Mouse (Mus musculus): Measurements from ENCODE around the gene Mmd2. TPM values are rescaled to one million over a fixed set of nuclear protein-coding genes. Genes with fewer than 3 reads are reported as not detected.
A peak's percentile ranks its signal among the peaks of the same experiment; 100 is the strongest.

Mmd2 gene
- polyA plus RNA-seq, 1 experiment from 2014 or later = 1.7 TPM

GRCm38 (mm10) chr5:142619866-142620265 is 11.3 kb upstream of the Mmd2 start:
- Histone ChIP-seq H3K9ac (ENCODE audit: low read length) (no peak overlapping the region), H3K27ac (ENCODE audit: low read depth) (no peak overlapping the region), H3K4me2 (ENCODE audit: low read length) (no peak overlapping the region), H3K4me1 (replicated peaks; ENCODE audit: control insufficient read depth, insufficient read depth, low read length) (no peaks in the 10 kb centered on the region), H3K27me3 (replicated peaks; ENCODE audit: control insufficient read depth, insufficient read depth, low read length) (no peaks in the 10 kb centered on the region), H3K36me3 (ENCODE audit: control insufficient read depth, insufficient read depth, low read length) (no peaks in the 10 kb centered on the region), H3K9me3 (ENCODE audit: control insufficient read depth, low read length) (no peaks in the 10 kb centered on the region), H3K4me3 (ENCODE audit: low read depth, low read length) (no peak overlapping the region)
- ATAC-seq (replicated peaks; ENCODE audit: low FRiP score, low TSS enrichment, low read depth) = peak; percentile 62
- peak; percentile 61 for DNase-seq (ENCODE audit: low spot score)
- WGBS = 28% methylated on average over 5 of the region's 5 CpGs

- Histone ChIP-seq H3K9me3 (ENCODE audit: control insufficient read depth, low read length) (no peaks in the 10 kb centered on the region), H3K4me1 (replicated peaks; ENCODE audit: control insufficient read depth, insufficient read depth, low read length) (no peaks in the 10 kb centered on the region), H3K27me3 (replicated peaks; ENCODE audit: control insufficient read depth, insufficient read depth, low read length) (no peaks in the 10 kb centered on the region), H3K9ac (ENCODE audit: low read length) (no peak overlapping the region), H3K27ac (ENCODE audit: low read depth) (no peak overlapping the region), H3K4me2 (ENCODE audit: low read length) (no peak overlapping the region), H3K36me3 (ENCODE audit: control insufficient read depth, insufficient read depth, low read length) (no peaks in the 10 kb centered on the region), H3K4me3 (ENCODE audit: low read depth, low read length) (no peak overlapping the region)
- 56% methylated on average over 6 of the region's 6 CpGs for WGBS
- ATAC-seq (replicated peaks; ENCODE audit: low FRiP score, low TSS enrichment, low read depth) (no peak), DNase-seq (ENCODE audit: low spot score) (no peak)
Observed at GRCm38 (mm10) chr5:142616326-142616725, 7.7 kb upstream of the Mmd2 start.

GRCm38 (mm10) chr5:142615638-142616037 is 7.0 kb upstream of the Mmd2 start:
- 80% methylated on average over 4 of the region's 4 CpGs for WGBS
- no peak overlapping the region for H3K4me2 ChIP-seq (ENCODE audit: low read length)
- no peak for DNase-seq (ENCODE audit: low spot score)

GRCm38 (mm10) chr5:142614513-142614912 is 5.9 kb upstream of the Mmd2 start:
- H3K36me3 ChIP-seq (ENCODE audit: control insufficient read depth, insufficient read depth, low read length) = no peaks in the 10 kb centered on the region
- ATAC-seq (replicated peaks; ENCODE audit: low FRiP score, low TSS enrichment, low read depth) (no peak), DNase-seq (ENCODE audit: low spot score) (no peak)
- no peaks in the 10 kb centered on the region for H3K4me1 ChIP-seq (replicated peaks; ENCODE audit: control insufficient read depth, insufficient read depth, low read length)
- no peak overlapping the region for H3K9ac ChIP-seq (ENCODE audit: low read length)
- H3K4me2 ChIP-seq (ENCODE audit: low read length) = no peak overlapping the region
- no peak overlapping the region for H3K27ac ChIP-seq (ENCODE audit: low read depth)
- WGBS = 58% methylated on average over 3 of the region's 3 CpGs
- H3K9me3 ChIP-seq (ENCODE audit: control insufficient read depth, low read length) = no peaks in the 10 kb centered on the region
- no peak overlapping the region for H3K4me3 ChIP-seq (ENCODE audit: low read depth, low read length)
- H3K27me3 ChIP-seq (replicated peaks; ENCODE audit: control insufficient read depth, insufficient read depth, low read length) = no peaks in the 10 kb centered on the region

More at GRCm38 (mm10) chr5:142615638-142616037, 7.0 kb upstream of the Mmd2 start:
- H3K9me3 ChIP-seq (ENCODE audit: control insufficient read depth, low read length) = no peaks in the 10 kb centered on the region
- no peaks in the 10 kb centered on the region for H3K27me3 ChIP-seq (replicated peaks; ENCODE audit: control insufficient read depth, insufficient read depth, low read length)
- no peak overlapping the region for H3K4me3 ChIP-seq (ENCODE audit: low read depth, low read length)
- no peak overlapping the region for H3K9ac ChIP-seq (ENCODE audit: low read length)
- no peaks in the 10 kb centered on the region for H3K36me3 ChIP-seq (ENCODE audit: control insufficient read depth, insufficient read depth, low read length)
- ATAC-seq (replicated peaks; ENCODE audit: low FRiP score, low TSS enrichment, low read depth) = no peak
- no peaks in the 10 kb centered on the region for H3K4me1 ChIP-seq (replicated peaks; ENCODE audit: control insufficient read depth, insufficient read depth, low read length)
- H3K27ac ChIP-seq (ENCODE audit: low read depth) = no peak overlapping the region

GRCm38 (mm10) chr5:142610362-142610761 is 1.8 kb upstream of the Mmd2 start:
- H3K4me3 ChIP-seq (ENCODE audit: low read depth, low read length) = no peak overlapping the region
- H3K27me3 ChIP-seq (replicated peaks; ENCODE audit: control insufficient read depth, insufficient read depth, low read length) = peaks cover 22% of the 10 kb centered on the region
- H3K9me3 ChIP-seq (ENCODE audit: control insufficient read depth, low read length) = no peaks in the 10 kb centered on the region
- 84% methylated on average over 4 of the region's 4 CpGs for WGBS
- H3K4me2 ChIP-seq (ENCODE audit: low read length) = no peak overlapping the region
- H3K36me3 ChIP-seq (ENCODE audit: control insufficient read depth, insufficient read depth, low read length) = no peaks in the 10 kb centered on the region
- H3K4me1 ChIP-seq (replicated peaks; ENCODE audit: control insufficient read depth, insufficient read depth, low read length) = no peaks in the 10 kb centered on the region
- no peak for ATAC-seq (replicated peaks; ENCODE audit: low FRiP score, low TSS enrichment, low read depth)
- DNase-seq (ENCODE audit: low spot score) = no peak
- no peak overlapping the region for H3K9ac ChIP-seq (ENCODE audit: low read length)
- H3K27ac ChIP-seq (ENCODE audit: low read depth) = no peak overlapping the region

GRCm38 (mm10) chr5:142608989-142609325 is 357 bp upstream of the Mmd2 start:
- peak overlapping the region; percentile 77 for H3K4me2 ChIP-seq (ENCODE audit: low read length)
- peak overlapping the region; percentile 44 for H3K9ac ChIP-seq (ENCODE audit: low read length)
- no peaks in the 10 kb centered on the region for H3K4me1 ChIP-seq (replicated peaks; ENCODE audit: control insufficient read depth, insufficient read depth, low read length)
- no peak for DNase-seq (ENCODE audit: low spot score)
- H3K9me3 ChIP-seq (ENCODE audit: control insufficient read depth, low read length) = no peaks in the 10 kb centered on the region
- ATAC-seq (replicated peaks; ENCODE audit: low FRiP score, low TSS enrichment, low read depth) = no peak
- peak overlapping the region; percentile 33; the same call in 1 of the 2 replicates for H3K4me3 ChIP-seq (ENCODE audit: low read depth, low read length)
- peaks cover 22% of the 10 kb centered on the region for H3K27me3 ChIP-seq (replicated peaks; ENCODE audit: control insufficient read depth, insufficient read depth, low read length)
- WGBS = 2% methylated on average over 4 of the region's 4 CpGs
- H3K27ac ChIP-seq (ENCODE audit: low read depth) = no peak overlapping the region
- H3K36me3 ChIP-seq (ENCODE audit: control insufficient read depth, insufficient read depth, low read length) = no peaks in the 10 kb centered on the region

GRCm38 (mm10) chr5:142605288-142605687 is 3.3 kb downstream of the Mmd2 start:
- no peak overlapping the region for H3K4me3 ChIP-seq (ENCODE audit: low read depth, low read length)
- peaks cover 22% of the 10 kb centered on the region for H3K27me3 ChIP-seq (replicated peaks; ENCODE audit: control insufficient read depth, insufficient read depth, low read length)
- H3K36me3 ChIP-seq (ENCODE audit: control insufficient read depth, insufficient read depth, low read length) = no peaks in the 10 kb centered on the region
- no peaks in the 10 kb centered on the region for H3K4me1 ChIP-seq (replicated peaks; ENCODE audit: control insufficient read depth, insufficient read depth, low read length)
- ATAC-seq (replicated peaks; ENCODE audit: low FRiP score, low TSS enrichment, low read depth) = no peak
- 90% methylated on average over 12 of the region's 12 CpGs for WGBS
- no peak overlapping the region for H3K4me2 ChIP-seq (ENCODE audit: low read length)
- H3K27ac ChIP-seq (ENCODE audit: low read depth) = no peak overlapping the region
- DNase-seq (ENCODE audit: low spot score) = no peak
- H3K9me3 ChIP-seq (ENCODE audit: control insufficient read depth, low read length) = no peaks in the 10 kb centered on the region
- H3K9ac ChIP-seq (ENCODE audit: low read length) = no peak overlapping the region

GRCm38 (mm10) chr5:142604379-142604778 is 4.2 kb downstream of the Mmd2 start:
- Histone ChIP-seq H3K4me3 (ENCODE audit: low read depth, low read length) (no peak overlapping the region), H3K27ac (ENCODE audit: low read depth) (no peak overlapping the region), H3K9me3 (ENCODE audit: control insufficient read depth, low read length) (no peaks in the 10 kb centered on the region), H3K4me2 (ENCODE audit: low read length) (no peak overlapping the region), H3K4me1 (replicated peaks; ENCODE audit: control insufficient read depth, insufficient read depth, low read length) (no peaks in the 10 kb centered on the region), H3K36me3 (ENCODE audit: control insufficient read depth, insufficient read depth, low read length) (no peaks in the 10 kb centered on the region), H3K27me3 (replicated peaks; ENCODE audit: control insufficient read depth, insufficient read depth, low read length) (peaks cover 22% of the 10 kb centered on the region), H3K9ac (ENCODE audit: low read length) (no peak overlapping the region)
- 84% methylated on average over 7 of the region's 7 CpGs for WGBS
- ATAC-seq (replicated peaks; ENCODE audit: low FRiP score, low TSS enrichment, low read depth) = no peak
- DNase-seq (ENCODE audit: low spot score) = no peak

GRCm38 (mm10) chr5:142597648-142598390 is 10.8 kb downstream of the Mmd2 start:
- H3K36me3 ChIP-seq (ENCODE audit: control insufficient read depth, insufficient read depth, low read length) = no peaks in the 10 kb centered on the region
- H3K9me3 ChIP-seq (ENCODE audit: control insufficient read depth, low read length) = no peaks in the 10 kb centered on the region
- 57% methylated on average over 6 of the region's 6 CpGs for WGBS
- no peaks in the 10 kb centered on the region for H3K27me3 ChIP-seq (replicated peaks; ENCODE audit: control insufficient read depth, insufficient read depth, low read length)
- H3K4me2 ChIP-seq (ENCODE audit: low read length) = no peak overlapping the region
- no peak overlapping the region for H3K9ac ChIP-seq (ENCODE audit: low read length)
- H3K27ac ChIP-seq (ENCODE audit: low read depth) = no peak overlapping the region
- ATAC-seq (replicated peaks; ENCODE audit: low FRiP score, low TSS enrichment, low read depth) = no peak
- DNase-seq (ENCODE audit: low spot score) = no peak
- no peak overlapping the region for H3K4me3 ChIP-seq (ENCODE audit: low read depth, low read length)
- H3K4me1 ChIP-seq (replicated peaks; ENCODE audit: control insufficient read depth, insufficient read depth, low read length) = no peaks in the 10 kb centered on the region

Data from intestine, embryonic 14.5 days (tissue).